Mouse (Mus musculus): Measurements from ENCODE around the gene Slc25a35.
"Not testable (repeated sequence)": the region's sequence is repeated elsewhere in the genome, so short reads cannot be mapped to it uniquely, and the experiment has no call there.

The Slc25a35 gene

DNA sequence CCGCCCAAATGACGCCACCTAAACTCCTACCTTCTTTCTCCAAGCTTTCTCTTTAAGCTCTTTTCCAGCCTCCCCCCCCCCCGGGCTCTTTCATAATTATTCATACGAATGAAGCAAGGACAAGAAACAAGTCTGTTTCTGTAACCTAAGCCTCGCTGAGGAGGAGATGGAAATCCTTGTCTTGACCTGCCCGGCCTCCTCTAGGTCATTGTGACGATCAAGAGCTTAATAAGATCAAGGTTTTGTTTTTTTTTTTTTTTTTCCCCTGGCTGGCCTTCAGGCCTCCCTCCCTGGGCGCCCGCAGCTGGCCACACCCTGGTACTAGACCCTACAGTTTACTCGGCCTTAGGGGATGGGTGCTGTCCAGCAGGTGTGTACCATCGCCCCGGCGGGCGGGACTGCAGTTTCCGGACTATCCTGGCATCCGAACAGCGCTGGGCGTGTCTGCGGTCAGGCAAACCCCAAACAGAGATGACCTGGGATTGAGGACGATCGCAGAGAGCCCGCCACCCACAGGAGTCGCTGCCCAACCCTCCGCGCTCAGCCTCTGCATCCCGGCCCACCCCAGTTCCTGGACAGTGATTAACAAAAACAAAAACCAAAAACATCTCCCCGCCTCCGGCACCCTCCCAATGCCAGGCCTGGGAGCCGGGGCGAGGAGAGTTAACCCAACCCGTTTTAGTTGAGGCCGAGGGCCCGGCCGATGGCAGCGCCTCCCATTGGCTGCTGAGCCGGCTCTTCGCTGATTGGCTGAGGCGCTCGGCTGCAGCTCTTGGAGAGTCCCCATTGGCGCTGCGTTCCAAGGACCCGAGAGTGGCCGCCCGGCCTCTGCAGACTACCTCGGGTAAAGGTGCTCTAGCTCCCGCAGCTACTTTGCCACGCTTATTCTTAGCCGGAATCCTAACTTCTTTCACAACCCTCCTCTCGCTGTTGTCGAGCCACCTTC lies at the start of gene Slc25a35:
TSS of gene Slc25a35 (plus strand) at position 795 of the 946 bp plus-strand sequence.
- peak; percentile 72 for DNase-seq (ENCODE audit: low read depth, low spot score)

DNA sequence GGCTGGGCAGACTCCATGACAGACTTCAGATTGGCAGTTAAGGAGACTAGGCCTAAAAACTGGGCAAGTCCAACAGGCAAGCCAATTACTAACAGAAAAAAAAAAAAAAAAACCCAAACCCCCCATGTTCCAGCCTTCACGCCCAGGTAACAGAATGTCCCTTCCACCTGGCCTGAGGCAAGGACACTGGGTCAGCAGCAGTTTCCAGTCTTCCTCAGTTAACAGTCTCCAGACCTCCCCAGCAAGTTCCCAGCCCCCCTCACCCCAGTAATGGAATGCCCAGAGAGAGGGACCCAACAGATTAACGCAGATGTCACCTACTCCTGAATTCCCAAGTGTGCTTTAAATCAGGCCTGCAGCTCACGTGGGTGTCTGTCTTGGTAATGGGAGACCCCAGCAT lies 44.7 kb upstream of the Slc25a35 start:
- no peak for DNase-seq (ENCODE audit: low read depth, low spot score)

DNA sequence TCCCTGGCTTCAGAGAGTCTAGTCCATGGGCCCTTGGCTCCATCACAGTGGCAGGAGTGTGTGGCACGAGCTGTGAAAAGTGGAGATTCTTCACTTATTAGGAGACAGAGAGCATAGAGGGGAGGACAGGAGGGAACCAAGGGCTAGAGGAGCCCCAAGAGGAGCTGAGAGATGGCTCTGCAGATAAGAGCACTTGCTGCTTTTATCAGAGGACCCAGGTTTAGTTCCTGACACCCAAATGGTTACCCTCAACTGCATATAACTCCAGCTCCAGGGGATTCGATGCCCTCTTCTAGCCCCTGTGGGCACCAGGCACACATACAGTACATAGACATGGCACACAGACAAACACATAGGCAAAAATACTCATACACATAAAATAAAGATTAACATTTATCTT lies 43.2 kb upstream of the Slc25a35 start:
- DNase-seq (ENCODE audit: low read depth, low spot score): no peak

DNA sequence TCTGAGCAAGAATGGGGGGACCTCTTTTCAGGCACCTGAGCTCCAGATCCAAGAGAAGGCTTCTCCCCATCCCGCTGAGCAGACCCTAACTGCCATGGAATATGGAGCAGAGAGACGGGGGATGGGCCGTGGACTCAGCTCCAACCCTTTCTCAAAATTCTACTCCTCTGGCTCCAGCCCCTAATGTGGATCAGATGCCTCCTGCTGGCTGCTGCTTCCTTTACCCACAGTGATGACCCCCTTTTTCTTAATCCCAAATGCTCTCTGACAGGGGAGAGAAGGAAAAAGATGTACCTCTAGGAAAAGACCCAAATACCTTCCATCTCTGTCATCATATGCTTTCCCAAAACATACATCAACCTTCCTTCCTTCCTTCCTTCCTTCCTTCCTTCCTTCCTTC lies 41.0 kb upstream of the Slc25a35 start, which contains the start of gene Odf4:
TSS of gene Odf4 (minus strand) at position 101 of the 400 bp plus-strand sequence.
- no peak for DNase-seq (ENCODE audit: low read depth, low spot score)

DNA sequence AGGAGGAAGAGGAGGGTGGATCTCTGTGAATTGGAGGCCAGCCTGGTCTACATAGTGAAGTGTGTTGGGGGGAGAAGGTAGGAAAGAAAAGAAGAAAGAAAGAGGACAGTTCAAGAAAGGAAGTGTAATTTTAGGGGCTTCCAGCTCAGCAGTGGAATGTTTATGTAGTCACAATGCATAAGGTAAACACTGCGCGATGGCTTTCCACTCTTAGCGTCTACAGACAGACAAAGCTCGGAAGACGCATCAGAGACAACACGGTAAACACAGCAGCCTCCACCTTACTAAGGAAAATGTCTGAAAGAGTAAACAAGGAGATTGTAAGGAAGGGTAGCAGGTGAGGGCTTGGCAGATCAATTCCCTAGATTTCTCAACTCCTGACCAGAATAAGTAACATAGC lies 38.0 kb upstream of the Slc25a35 start:
- no peak for DNase-seq (ENCODE audit: low read depth, low spot score)

DNA sequence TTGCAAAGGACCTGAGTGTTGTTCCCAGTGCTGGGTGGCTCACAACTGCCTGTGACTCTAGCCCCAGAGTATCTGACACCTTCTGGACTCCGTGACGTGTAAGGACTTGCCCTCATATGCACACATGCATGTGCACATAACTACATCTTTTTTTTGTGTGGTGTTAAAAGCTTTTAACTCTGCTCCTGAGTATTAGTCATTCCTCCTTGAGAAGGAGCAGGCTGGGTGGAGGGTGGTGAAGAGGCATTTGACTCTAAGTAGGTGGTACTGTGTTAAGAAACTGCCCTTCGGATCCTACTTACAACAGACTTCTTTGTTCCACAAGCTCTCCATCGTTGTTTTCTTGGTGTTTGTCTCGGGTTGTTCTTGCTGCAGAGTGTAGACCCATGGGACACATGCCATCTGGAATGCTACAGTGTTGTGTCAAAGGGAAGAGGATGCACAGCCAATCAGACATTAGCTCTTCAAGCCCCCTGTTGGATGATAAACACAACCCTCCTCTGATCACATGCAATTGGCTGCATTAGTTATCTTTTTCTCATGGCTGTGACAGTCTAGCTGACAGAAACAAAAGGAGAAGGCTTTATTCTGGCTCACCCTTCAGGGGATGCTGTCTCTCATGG lies 33.9 kb upstream of the Slc25a35 start:
- DNase-seq (ENCODE audit: low read depth, low spot score): no peak

DNA sequence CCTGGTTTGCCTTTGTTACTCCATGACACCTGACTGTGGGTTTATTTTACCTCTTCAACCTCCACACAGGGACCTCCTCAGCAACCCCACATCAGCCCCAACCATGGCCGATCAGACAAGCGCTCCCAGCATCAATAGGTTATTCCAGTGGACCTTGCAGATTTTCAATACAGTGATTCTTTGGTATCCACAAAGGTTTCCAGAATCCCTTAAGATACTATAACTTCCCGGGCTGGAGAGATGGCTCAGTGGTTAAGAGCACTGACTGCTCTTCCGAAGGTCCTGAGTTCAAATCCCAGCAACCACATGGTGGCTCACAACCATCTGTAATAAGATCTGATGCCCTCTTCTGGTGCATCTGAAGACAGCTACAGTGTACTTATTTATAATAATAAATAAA lies 31.0 kb upstream of the Slc25a35 start:
- not testable (repeated sequence) for DNase-seq (ENCODE audit: low read depth, low spot score)

DNA sequence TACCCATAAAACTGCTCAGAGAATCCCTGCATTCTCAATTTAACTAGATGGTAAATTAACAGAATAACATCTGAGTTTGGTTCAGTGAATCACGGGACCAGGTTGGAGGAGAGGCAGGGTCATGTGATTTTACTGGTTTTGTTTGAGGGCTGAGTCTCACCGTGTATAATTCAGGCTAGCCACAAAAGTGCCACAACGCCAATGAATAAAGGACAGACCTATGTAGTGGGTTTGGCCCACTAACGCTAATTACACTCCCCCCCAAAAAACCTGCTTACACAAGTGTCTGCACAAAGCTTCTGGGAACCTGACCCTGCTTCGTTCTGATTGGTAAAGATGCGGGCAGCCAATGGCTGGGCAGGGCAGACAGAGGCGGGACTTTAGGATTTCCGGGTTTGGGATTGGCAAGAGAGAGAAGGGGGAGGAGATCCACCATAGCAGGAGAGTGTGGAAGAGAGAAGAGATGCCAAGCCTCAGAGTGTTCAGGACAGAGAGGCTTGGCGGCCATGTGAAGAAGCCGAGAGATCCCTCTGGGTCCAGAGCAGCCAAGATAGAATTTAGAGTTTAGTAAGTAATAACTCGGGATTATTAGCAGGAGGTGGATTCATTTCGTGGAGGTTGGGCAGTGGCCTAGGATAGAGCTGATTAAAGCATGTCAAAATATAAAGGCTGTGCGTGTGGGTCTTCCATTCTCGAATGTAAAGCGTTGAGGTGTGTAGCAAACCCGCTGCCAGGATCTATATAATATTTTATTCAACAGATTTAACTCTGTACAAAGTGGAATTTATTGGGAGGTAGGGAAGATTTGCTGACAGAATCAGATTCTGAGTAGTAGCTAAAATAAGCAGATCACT lies 28.3 kb upstream of the Slc25a35 start:
- peak; percentile 81 for DNase-seq (ENCODE audit: low read depth, low spot score)

DNA sequence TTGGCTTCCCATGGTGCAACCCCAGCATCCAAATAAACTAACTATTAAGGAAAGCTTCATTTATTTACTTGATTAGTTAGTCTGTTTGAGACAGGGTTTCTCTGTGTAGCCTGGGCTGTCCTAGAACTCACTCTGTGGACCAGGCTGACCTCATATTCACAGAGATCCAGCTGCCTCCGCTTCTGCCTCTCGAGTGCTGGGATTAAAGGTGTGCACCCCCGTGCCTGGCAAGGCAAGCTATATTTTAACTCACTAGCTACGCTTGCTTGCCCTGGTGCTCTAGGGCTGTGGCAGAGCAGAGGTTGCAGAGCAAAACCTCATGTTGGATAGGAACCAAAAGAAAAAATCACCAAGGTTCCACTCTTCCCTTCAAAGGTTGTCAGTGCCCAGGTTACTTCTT lies 27.4 kb upstream of the Slc25a35 start:
- no peak for DNase-seq (ENCODE audit: low read depth, low spot score)

DNA sequence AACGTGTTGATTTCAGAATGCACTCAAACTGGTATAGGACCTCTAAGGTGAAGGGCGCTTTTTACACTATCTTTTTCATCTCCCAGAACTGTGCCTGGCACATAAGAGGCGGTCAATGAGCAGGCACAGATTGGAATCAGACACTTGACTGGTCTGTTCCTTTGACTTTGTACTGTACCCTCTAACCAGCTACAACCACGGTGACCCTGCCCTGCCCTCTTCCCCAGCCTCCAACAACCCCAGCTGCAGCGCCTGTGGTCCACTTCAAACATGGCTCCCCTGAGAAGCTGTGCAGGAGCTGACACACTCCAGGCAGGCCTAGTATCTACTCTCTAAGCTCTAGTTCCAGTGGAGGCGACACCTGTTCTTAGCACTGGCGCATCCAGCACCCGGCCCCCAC lies 25.2 kb upstream of the Slc25a35 start:
- DNase-seq (ENCODE audit: low read depth, low spot score): no peak

DNA sequence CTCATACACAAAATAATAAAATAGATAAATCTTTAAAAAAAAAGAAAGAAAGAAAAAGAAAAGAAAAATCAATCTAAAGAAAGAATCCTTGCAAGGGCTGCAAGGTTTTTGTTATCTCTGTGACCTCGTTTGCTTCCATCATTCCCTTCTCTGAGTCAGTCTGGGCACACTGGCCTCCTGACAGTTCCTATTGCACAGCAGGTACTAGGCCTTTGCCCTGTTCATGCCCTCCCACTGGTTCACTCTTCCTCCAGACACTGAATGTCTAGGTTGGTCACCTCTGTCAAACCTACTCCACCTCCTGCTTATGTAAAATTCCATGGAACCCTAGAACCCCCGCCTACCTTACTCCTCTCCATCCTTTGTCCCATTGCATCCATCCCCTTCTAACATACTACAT lies 22.7 kb upstream of the Slc25a35 start:
- DNase-seq (ENCODE audit: low read depth, low spot score): no peak

DNA sequence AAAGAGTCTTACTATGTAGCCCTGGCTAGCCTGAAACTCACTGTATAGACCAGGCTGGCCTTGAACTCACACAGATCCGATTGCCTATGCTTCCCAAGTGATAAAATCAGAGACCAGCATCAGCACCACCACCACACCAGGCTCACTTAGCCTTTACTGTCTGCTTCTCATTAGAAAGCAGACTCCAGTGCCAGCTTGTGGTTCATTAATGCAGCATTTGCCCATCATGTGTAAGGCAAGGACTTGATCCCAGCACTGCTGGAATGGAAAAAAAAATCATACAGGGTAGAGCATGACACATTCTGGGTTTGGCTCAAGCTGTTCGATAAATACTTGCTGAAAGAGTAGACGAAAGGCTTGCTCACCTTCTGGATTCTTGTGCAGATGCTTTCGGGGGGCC lies 21.9 kb upstream of the Slc25a35 start:
- no peak for DNase-seq (ENCODE audit: low read depth, low spot score)

DNA sequence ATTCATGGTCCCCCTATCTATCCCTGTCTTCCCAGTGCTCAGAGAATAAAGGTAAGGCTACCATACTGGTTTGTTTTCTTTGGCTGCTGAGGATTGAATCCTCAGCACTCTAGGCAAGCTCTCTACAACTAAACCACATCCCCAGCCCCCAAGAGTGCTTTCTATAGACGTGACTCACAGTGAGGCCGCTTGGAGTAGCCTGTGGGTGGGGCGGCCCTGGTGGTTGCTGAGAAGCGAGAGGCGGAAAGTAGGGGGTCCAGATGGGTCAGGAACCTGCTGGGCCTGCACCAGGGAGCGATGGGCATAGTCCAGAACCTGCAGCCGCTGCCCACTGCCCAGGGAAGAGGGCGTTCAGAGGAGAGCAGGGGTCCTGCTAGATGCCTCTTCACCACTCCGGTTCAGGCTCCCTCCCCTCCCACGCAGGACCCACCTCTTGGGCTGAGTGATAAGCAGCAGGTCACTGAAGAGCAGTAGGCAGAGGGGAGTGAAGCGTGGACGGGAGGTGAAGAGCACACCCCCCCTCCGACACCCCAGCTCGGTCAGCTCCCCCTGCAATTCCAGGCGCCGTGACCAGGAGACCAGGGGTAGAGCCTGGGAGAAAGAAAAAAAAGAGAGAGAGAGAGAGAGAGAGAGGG lies 21.0 kb upstream of the Slc25a35 start:
- DNase-seq (ENCODE audit: low read depth, low spot score): no peak

DNA sequence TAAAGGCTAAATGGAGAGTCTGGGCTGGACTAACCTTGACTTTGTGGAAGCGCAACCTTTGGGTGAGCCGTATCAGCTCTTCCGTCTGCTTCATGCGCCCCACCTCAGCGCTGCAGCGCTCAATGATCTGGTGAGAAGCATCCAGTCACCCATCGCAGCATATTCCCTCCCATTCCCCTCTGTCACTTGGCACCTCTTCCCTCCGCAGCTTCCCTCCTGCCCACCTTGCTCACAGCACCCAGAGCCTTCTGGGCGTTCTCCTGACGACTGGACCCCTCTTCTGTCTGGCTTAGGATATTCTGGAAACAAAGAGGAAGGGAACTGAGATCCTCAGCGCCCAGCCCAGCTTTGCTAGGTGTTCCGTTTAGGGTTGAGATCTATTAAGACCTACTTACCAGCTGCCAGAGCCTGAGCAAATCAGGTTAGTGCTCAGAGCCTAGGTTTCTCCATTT lies 20.4 kb upstream of the Slc25a35 start:
- DNase-seq (ENCODE audit: low read depth, low spot score): no peak

DNA sequence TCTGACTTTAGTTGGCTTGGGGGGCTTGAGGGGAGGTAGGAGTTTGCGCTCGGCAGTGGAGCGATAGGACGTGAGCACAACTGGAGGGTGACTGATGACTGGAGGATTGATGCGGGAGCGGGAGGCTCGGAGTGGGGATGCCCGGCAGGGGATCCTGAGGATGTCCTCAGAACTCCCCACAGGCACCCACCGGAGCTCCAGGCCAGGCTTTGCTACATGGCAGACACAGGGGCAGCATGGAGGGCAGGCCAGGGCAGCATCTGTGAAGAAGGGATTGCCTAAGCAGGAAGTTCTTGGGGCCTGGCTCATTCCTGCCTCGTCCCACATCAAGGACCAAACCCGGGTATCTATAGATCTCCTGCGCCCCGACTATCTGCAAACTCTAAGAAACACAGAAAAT lies 14.0 kb upstream of the Slc25a35 start:
- DNase-seq (ENCODE audit: low read depth, low spot score): no peak

DNA sequence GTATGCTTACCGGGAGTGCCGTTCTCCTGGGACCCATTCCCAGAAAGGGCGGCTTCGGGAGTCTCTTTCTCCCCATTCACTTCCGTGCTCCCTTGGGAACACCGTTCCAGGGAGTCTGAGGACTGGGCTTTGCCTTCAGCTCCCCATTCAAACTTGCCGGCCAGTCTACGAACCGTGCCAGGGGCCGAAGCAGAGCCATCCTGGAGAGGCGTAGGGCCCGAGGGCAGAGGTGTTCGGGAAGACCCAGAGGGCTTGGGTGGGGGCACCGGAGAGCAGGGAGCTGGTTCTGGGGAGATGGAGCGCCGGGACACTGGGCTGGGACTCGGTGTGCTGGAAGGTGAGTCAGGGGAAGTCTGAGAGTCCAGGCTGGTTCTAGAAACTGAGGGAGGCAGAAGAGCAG lies 13.5 kb upstream of the Slc25a35 start:
- DNase-seq (ENCODE audit: low read depth, low spot score): no peak

DNA sequence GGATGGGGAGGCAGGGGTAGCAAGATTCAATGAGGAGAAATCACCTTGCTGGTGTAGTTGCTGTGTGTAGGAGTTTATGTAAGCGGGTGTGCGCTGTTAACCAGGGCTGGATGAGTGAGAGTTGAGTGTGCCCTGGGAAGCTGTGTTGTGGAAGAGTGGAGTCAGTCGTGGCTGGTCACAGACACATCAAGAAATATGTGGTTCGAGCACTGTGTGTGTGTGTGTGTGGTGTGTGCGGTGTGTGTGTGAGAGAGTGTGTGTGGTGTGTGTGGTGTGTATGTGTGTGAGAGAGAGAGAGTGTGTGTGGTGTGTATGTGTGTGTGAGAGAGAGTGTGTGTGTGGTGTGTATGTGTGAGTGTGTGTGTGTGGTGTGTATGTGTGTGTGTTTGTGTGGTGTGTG lies 12.5 kb upstream of the Slc25a35 start:
- DNase-seq (ENCODE audit: low read depth, low spot score): no peak

DNA sequence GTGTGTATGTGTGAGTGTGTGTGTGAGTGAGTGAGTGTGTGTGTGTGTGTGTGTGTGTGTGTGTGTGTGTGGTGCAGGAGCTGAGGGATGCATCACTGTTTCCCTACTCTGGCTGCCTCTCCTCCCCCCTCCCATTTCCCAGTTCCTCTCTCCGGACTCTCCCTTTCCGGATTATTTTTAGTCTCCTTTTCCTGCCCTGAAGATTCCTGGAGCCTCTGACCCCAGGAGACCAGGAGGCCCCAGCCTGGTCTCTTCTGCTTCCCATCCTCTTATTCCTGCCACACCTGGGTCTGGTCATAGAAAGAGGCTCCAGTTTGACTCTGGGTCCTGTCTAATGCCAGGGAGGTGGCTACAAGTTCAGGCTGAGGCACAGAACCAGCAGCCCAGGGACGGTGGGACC lies 11.8 kb upstream of the Slc25a35 start:
- no peak for DNase-seq (ENCODE audit: low read depth, low spot score)

DNA sequence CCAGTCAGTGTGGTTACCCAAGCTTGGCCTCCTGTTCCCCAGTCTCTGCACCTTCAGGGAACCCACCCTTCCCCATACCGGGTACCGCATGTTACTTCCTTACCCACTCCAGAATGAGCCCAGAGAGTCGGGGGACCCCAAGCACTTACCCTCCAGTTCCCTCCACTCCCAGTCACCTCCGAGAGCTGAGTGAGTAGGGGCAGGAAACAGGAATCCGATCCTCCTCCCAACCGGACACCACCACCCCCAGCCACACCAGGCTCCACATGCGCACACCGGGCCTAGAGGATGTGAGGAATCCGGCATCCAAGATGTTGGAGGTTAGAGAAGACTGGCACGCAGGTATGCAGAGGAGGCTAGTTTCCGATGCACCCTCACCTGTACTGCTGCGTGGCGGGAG lies 11.2 kb upstream of the Slc25a35 start:
- no peak for DNase-seq (ENCODE audit: low read depth, low spot score)

DNA sequence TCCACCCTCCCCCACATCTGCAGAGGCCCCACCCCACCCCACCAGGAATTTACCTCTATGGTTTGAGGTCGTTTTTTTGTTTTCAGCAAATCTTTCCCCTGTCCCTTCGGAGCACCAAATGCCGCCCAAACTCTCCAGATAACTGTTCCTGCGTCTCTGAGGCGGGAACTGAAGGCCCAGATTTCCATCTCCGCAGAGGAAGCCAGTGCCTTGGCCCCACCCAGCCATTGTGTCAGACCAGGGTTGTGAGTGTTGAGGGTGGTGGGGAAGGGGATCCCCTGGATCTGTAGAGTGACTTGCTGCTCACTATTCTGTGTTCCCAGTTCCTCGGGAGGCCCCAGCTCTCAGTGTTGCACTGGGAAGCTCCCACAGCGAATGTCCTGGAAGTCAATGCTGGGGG lies 10.6 kb upstream of the Slc25a35 start, which contains the start of gene Arhgef15:
TSS of gene Arhgef15 (minus strand) at position 173 of the 400 bp plus-strand sequence.
- DNase-seq (ENCODE audit: low read depth, low spot score): no peak

DNA sequence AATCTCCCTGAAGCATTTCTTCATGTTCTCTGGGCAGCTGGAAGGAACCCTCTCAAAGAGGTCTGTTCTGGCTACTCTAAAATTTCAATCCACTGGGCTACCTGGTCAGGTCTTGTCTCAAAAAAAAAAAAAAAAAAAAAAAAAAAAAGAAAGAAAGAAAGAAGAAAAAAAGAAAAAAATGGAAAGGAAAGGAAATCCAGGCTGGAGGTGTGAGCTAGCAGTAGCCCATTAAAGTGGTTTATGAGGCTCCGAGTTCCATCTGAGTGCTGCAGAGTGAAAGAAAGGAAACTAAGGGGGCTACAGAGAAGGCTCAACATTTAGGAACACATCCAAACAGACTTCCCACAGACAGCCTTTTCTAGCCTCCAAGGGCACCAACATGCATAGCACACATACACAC lies 10.0 kb upstream of the Slc25a35 start:
- DNase-seq (ENCODE audit: low read depth, low spot score): no peak
